Mouse (Mus musculus) ES-E14 (cell line): Measurements from ENCODE around the gene Dclk3. TPM values are rescaled to one million over a fixed set of nuclear protein-coding genes. Genes with fewer than 3 reads are reported as not detected.

Experiments used
- DNase-seq: peaks from one replicate; pipeline ENCODE4 v3.0.0-alpha.2; 2013; ENCODE audit warnings: low read depth, low spot score
- H3K27ac ChIP-seq: 2 replicates; pipeline ENCODE4 v1.5.1; 2012; ENCODE audit warnings: low read depth, mild to moderate bottlenecking, low read length, moderate library complexity, mixed read lengths; ENCODE audit not compliant: poor library complexity, insufficient read depth, severe bottlenecking
- H3K36me3 ChIP-seq: 2 replicates; pipeline ENCODE4 v1.6.1; 2012; ENCODE audit warnings: mild to moderate bottlenecking, low read length, moderate library complexity, mixed read lengths; ENCODE audit not compliant: control insufficient read depth, poor library complexity, insufficient read depth, severe bottlenecking
- H3K4me1 ChIP-seq, 2 experiments: fragments of 150-350 bp in 1 of 2; sonication (generic) in 1 of 2; 2 replicates each; pipeline ENCODE4 v1.6.1; 2012; ENCODE audit warnings: low read length in 2 of 2, mild to moderate bottlenecking in 1 of 2, mixed read lengths in 1 of 2; ENCODE audit not compliant: control insufficient read depth in 2 of 2, insufficient read depth in 2 of 2, poor library complexity in 1 of 2
- H3K4me3 ChIP-seq, 2 experiments: fragments of 150-350 bp in 1 of 2; sonication (generic) in 1 of 2; 2 replicates each; pipeline ENCODE4 v1.5.1; 2012; ENCODE audit warnings: low read length in 2 of 2, low read depth in 1 of 2, mild to moderate bottlenecking in 1 of 2, mixed read lengths in 1 of 2; ENCODE audit not compliant: insufficient read depth in 1 of 2, poor library complexity in 1 of 2, severe bottlenecking in 1 of 2
- H3K9ac ChIP-seq: 2 replicates; pipeline ENCODE4 v1.6.1; 2012; ENCODE audit warnings: low read depth, mild to moderate bottlenecking, low read length, mixed read lengths; ENCODE audit not compliant: poor library complexity, insufficient read depth, severe bottlenecking
- H3K9me3 ChIP-seq: fragments of 150-350 bp; sonication (generic); 2 replicates; pipeline ENCODE4 v1.6.1; 2012; ENCODE audit warnings: low read depth, mild to moderate bottlenecking, low read length; ENCODE audit not compliant: control insufficient read depth, insufficient read depth
- CHD2 ChIP-seq: IDR thresholded peaks from 2 replicates; pipeline ENCODE4 v1.6.1; 2014; ENCODE audit warnings: mild to moderate bottlenecking, low read depth, low read length, inconsistent platforms
- HCFC1 ChIP-seq: IDR thresholded peaks from 2 replicates; pipeline ENCODE4 v1.6.1; 2012; ENCODE audit warnings: low read length, inconsistent platforms, borderline replicate concordance; ENCODE audit not compliant: insufficient read depth
- MAFK ChIP-seq: IDR thresholded peaks from 2 replicates; pipeline ENCODE4 v1.6.1; 2014; ENCODE audit warnings: mild to moderate bottlenecking, low read depth, low read length, inconsistent platforms; ENCODE audit not compliant: insufficient read depth
- ZC3H11A ChIP-seq: IDR thresholded peaks from 2 replicates; pipeline ENCODE4 v1.6.1; 2012; ENCODE audit warnings: low read depth, mild to moderate bottlenecking, inconsistent platforms, low read length, borderline replicate concordance
- ZNF384 ChIP-seq: IDR thresholded peaks from 2 replicates; pipeline ENCODE4 v1.6.1; 2012; ENCODE audit warnings: low read depth, low read length, inconsistent platforms
- in situ Hi-C, 2 experiments: fragments of 600-800 bp; cut with MboI; formaldehyde crosslinking; loops; one replicate each; pipeline ENCODE4 v1.15.1; 2025; ENCODE audit warnings: low sequenced_read_pairs in 2 of 2, inconsistent platforms in 1 of 2; ENCODE audit not compliant: unreplicated experiment in 2 of 2
- total RNA-seq: library from RNA; depleted of rRNA; stranded (reverse); fragments of 300-350 nt; gene quantifications from 2 replicates; pipeline ENCODE4 v1.2.3, GENCODE M21; 2012

Gene Dclk3
- total RNA-seq, 1 experiment = 0.40 TPM

GRCm38 (mm10) chr9:111514586-111515473, 75.9 kb downstream of the Dclk3 start:
- Histone ChIP-seq H3K4me1 (peaks cover 0 to 7% of the 10 kb centered on the region in 2 experiments; a peak in 1 of 4 replicates), H3K9me3 (no peaks in the 10 kb centered on the region), H3K4me3 (no peak overlapping the region), H3K27ac (no peak overlapping the region), H3K9ac (no peak overlapping the region), H3K36me3 (no peaks in the 10 kb centered on the region)
- in situ Hi-C loops = no loop called here
- TF ChIP-seq ZNF384 (no peak), ZC3H11A (no peak), MAFK (no peak), HCFC1 (no peak), CHD2 (no peak)
- DNase-seq = no peak

DNA sequence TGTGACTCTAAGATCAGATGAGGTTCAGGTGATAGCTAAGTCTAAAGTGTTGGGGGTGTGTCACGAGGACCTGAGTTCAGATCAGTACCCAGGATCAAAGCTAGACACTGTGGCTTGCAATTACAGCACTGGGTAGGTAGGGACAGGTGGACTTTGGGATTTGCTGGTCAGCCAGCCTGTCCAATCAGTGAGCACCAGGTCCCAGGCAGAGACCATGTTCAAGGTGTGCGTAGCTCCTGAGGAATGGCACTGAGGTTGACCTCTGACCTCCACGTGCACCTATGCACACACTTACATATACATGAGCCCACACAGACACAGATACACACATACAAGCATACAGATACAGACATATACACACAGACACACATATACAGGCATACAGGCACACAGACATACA, 76.7 kb downstream of the Dclk3 start:
- no peaks in the 10 kb centered on the region; the same call in 1 of the 2 replicates for H3K36me3 ChIP-seq
- no peak overlapping the region for H3K27ac ChIP-seq
- DNase-seq = no peak
- H3K9ac ChIP-seq = no peak overlapping the region
- no peak overlapping the region for H3K4me3 ChIP-seq
- in situ Hi-C loops = no loop called here
- H3K4me1 ChIP-seq = peaks cover 0 to 7% of the 10 kb centered on the region in 2 experiments; a peak in 1 of 4 replicates
- H3K9me3 ChIP-seq = no peaks in the 10 kb centered on the region
- TF ChIP-seq CHD2 (no peak), HCFC1 (no peak), MAFK (no peak), ZC3H11A (no peak), ZNF384 (no peak)

- H3K36me3 ChIP-seq = peaks cover 1% of the 10 kb centered on the region; the same call in 1 of the 2 replicates
- H3K4me1 ChIP-seq = peaks cover 0 to 3% of the 10 kb centered on the region in 2 experiments; a peak in 1 of 4 replicates
- peak overlapping the region; percentile 90 for H3K9ac ChIP-seq
- peak overlapping the region; percentile 70 to 89 for H3K4me3 ChIP-seq
- in situ Hi-C loops = no loop called here
- H3K9me3 ChIP-seq = no peaks in the 10 kb centered on the region
- TF ChIP-seq HCFC1 = no peak
- TF ChIP-seq MAFK = no peak
- no peak for TF ChIP-seq ZC3H11A
- no peak for TF ChIP-seq CHD2
- no peak for TF ChIP-seq ZNF384
- DNase-seq = peak; percentile 46
- no peak overlapping the region; the same call in 1 of the 2 replicates for H3K27ac ChIP-seq
Observed at GRCm38 (mm10) chr9:111522226-111522625, 83.3 kb downstream of the Dclk3 start.

- DNase-seq = peak; percentile 68
- in situ Hi-C loops = no loop called here
- TF ChIP-seq HCFC1 (no peak), CHD2 (no peak; the same call in 1 of the 2 replicates), ZNF384 (no peak), MAFK (no peak), ZC3H11A (no peak)
- Histone ChIP-seq H3K4me1 (peaks cover 0 to 4% of the 10 kb centered on the region in 2 experiments; a peak in 1 of 4 replicates), H3K9ac (peak overlapping the region; percentile 90), H3K36me3 (peaks cover 1% of the 10 kb centered on the region; the same call in 1 of the 2 replicates), H3K27ac (peak overlapping the region; percentile 83; the same call in 1 of the 2 replicates), H3K9me3 (no peaks in the 10 kb centered on the region), H3K4me3 (peak overlapping the region; percentile 70 to 89)
Observed at GRCm38 (mm10) chr9:111523111-111523510, 84.2 kb downstream of the Dclk3 start.
